Mouse (Mus musculus): ENCODE data around the gene Bcl2l15. TPM values are rescaled to one million over a fixed set of nuclear protein-coding genes. Genes with fewer than 3 reads are reported as not detected.
"Not testable (repeated sequence)": the region's sequence is repeated elsewhere in the genome, so short reads cannot be mapped to it uniquely, and the experiment has no call there.

Gene Bcl2l15
- polyA plus RNA-seq, 1 experiment from 2014 or later, result 0.79 TPM

- no peak overlapping the region for H3K4me3 ChIP-seq (ENCODE audit: low read depth, low read length)
- peaks cover 12% of the 10 kb centered on the region; the same call in 1 of the 2 replicates for H3K36me3 ChIP-seq (ENCODE audit: control insufficient read depth, insufficient read depth, low read length)
- H3K27ac ChIP-seq (ENCODE audit: low read depth, low read length), result no peak overlapping the region
- no peak overlapping the region for H3K4me2 ChIP-seq (ENCODE audit: low read depth, low read length)
- H3K4me1 ChIP-seq (ENCODE audit: control insufficient read depth, insufficient read depth, low read length), result peaks cover 4% of the 10 kb centered on the region; the same call in 1 of the 2 replicates
- H3K9ac ChIP-seq (replicated peaks; ENCODE audit: low read depth, low read length), result no peak overlapping the region
- WGBS, result 92% methylated on average over 6 of the region's 6 CpGs
- no peak for ATAC-seq (ENCODE audit: low read depth)
- H3K27me3 ChIP-seq (ENCODE audit: control insufficient read depth, insufficient read depth, low read length), result no peaks in the 10 kb centered on the region
- no peaks in the 10 kb centered on the region for H3K9me3 ChIP-seq (ENCODE audit: control insufficient read depth, low read length)
Observed at GRCm38 (mm10) chr3:103810967-103811366, 21.4 kb upstream of the Bcl2l15 start.

- ATAC-seq (ENCODE audit: low read depth), result no peak
- Histone ChIP-seq H3K9ac (replicated peaks; ENCODE audit: low read depth, low read length) (no peak overlapping the region), H3K4me3 (ENCODE audit: low read depth, low read length) (no peak overlapping the region), H3K4me2 (ENCODE audit: low read depth, low read length) (no peak overlapping the region), H3K27me3 (ENCODE audit: control insufficient read depth, insufficient read depth, low read length) (no peaks in the 10 kb centered on the region), H3K36me3 (ENCODE audit: control insufficient read depth, insufficient read depth, low read length) (no peaks in the 10 kb centered on the region), H3K27ac (ENCODE audit: low read depth, low read length) (no peak overlapping the region), H3K9me3 (ENCODE audit: control insufficient read depth, low read length) (no peaks in the 10 kb centered on the region), H3K4me1 (ENCODE audit: control insufficient read depth, insufficient read depth, low read length) (no peaks in the 10 kb centered on the region)
Observed at GRCm38 (mm10) chr3:103827548-103827947, 4.9 kb upstream of the Bcl2l15 start.

- ATAC-seq (ENCODE audit: low read depth), result no peak
- no peaks in the 10 kb centered on the region for H3K4me1 ChIP-seq (ENCODE audit: control insufficient read depth, insufficient read depth, low read length)
- no peaks in the 10 kb centered on the region for H3K27me3 ChIP-seq (ENCODE audit: control insufficient read depth, insufficient read depth, low read length)
- H3K36me3 ChIP-seq (ENCODE audit: control insufficient read depth, insufficient read depth, low read length), result no peaks in the 10 kb centered on the region
- no peak overlapping the region for H3K9ac ChIP-seq (replicated peaks; ENCODE audit: low read depth, low read length)
- WGBS, result 87% methylated on average over 3 of the region's 3 CpGs
- H3K9me3 ChIP-seq (ENCODE audit: control insufficient read depth, low read length), result no peaks in the 10 kb centered on the region
- no peak overlapping the region for H3K27ac ChIP-seq (ENCODE audit: low read depth, low read length)
- no peak overlapping the region for H3K4me3 ChIP-seq (ENCODE audit: low read depth, low read length)
- H3K4me2 ChIP-seq (ENCODE audit: low read depth, low read length), result no peak overlapping the region
Observed at GRCm38 (mm10) chr3:103829036-103829435, 3.4 kb upstream of the Bcl2l15 start.

GRCm38 (mm10) chr3:103830681-103831080 lies 1.7 kb upstream of the Bcl2l15 start:
- not testable (repeated sequence) for H3K4me2 ChIP-seq (ENCODE audit: low read depth, low read length); H3K9ac ChIP-seq (replicated peaks; ENCODE audit: low read depth, low read length); H3K4me3 ChIP-seq (ENCODE audit: low read depth, low read length); H3K36me3 ChIP-seq (ENCODE audit: control insufficient read depth, insufficient read depth, low read length); ATAC-seq (ENCODE audit: low read depth); H3K27me3 ChIP-seq (ENCODE audit: control insufficient read depth, insufficient read depth, low read length); H3K9me3 ChIP-seq (ENCODE audit: control insufficient read depth, low read length); H3K27ac ChIP-seq (ENCODE audit: low read depth, low read length); H3K4me1 ChIP-seq (ENCODE audit: control insufficient read depth, insufficient read depth, low read length)
- WGBS, result 60% methylated on average over 1 of the region's 1 CpGs

- ATAC-seq (ENCODE audit: low read depth), result no peak
- H3K4me3 ChIP-seq (ENCODE audit: low read depth, low read length), result no peak overlapping the region
- 89% methylated on average over 7 of the region's 7 CpGs for WGBS
- no peak overlapping the region for H3K27ac ChIP-seq (ENCODE audit: low read depth, low read length)
- no peaks in the 10 kb centered on the region for H3K9me3 ChIP-seq (ENCODE audit: control insufficient read depth, low read length)
- H3K4me2 ChIP-seq (ENCODE audit: low read depth, low read length), result no peak overlapping the region
- no peaks in the 10 kb centered on the region for H3K36me3 ChIP-seq (ENCODE audit: control insufficient read depth, insufficient read depth, low read length)
- H3K9ac ChIP-seq (replicated peaks; ENCODE audit: low read depth, low read length), result no peak overlapping the region
- no peaks in the 10 kb centered on the region for H3K4me1 ChIP-seq (ENCODE audit: control insufficient read depth, insufficient read depth, low read length)
- H3K27me3 ChIP-seq (ENCODE audit: control insufficient read depth, insufficient read depth, low read length), result no peaks in the 10 kb centered on the region
Observed at GRCm38 (mm10) chr3:103831146-103831545, 1.3 kb upstream of the Bcl2l15 start.

GRCm38 (mm10) chr3:103834001-103834400 lies 1.6 kb downstream of the Bcl2l15 start:
- Histone ChIP-seq H3K9ac (replicated peaks; ENCODE audit: low read depth, low read length) (no peak overlapping the region), H3K4me2 (ENCODE audit: low read depth, low read length) (no peak overlapping the region), H3K4me1 (ENCODE audit: control insufficient read depth, insufficient read depth, low read length) (no peaks in the 10 kb centered on the region), H3K27ac (ENCODE audit: low read depth, low read length) (no peak overlapping the region), H3K36me3 (ENCODE audit: control insufficient read depth, insufficient read depth, low read length) (no peaks in the 10 kb centered on the region), H3K4me3 (ENCODE audit: low read depth, low read length) (no peak overlapping the region), H3K27me3 (ENCODE audit: control insufficient read depth, insufficient read depth, low read length) (no peaks in the 10 kb centered on the region), H3K9me3 (ENCODE audit: control insufficient read depth, low read length) (no peaks in the 10 kb centered on the region)
- WGBS, result 91% methylated on average over 2 of the region's 2 CpGs
- no peak for ATAC-seq (ENCODE audit: low read depth)

- WGBS, result 79% methylated on average over 6 of the region's 6 CpGs
- no peaks in the 10 kb centered on the region for H3K4me1 ChIP-seq (ENCODE audit: control insufficient read depth, insufficient read depth, low read length)
Observed at GRCm38 (mm10) chr3:103835272-103835950, 3.0 kb downstream of the Bcl2l15 start.

GRCm38 (mm10) chr3:103835951-103836310 lies 3.5 kb downstream of the Bcl2l15 start:
- Histone ChIP-seq H3K36me3 (ENCODE audit: control insufficient read depth, insufficient read depth, low read length) (no peaks in the 10 kb centered on the region), H3K27me3 (ENCODE audit: control insufficient read depth, insufficient read depth, low read length) (no peaks in the 10 kb centered on the region), H3K4me2 (ENCODE audit: low read depth, low read length) (no peak overlapping the region), H3K27ac (ENCODE audit: low read depth, low read length) (no peak overlapping the region), H3K9me3 (ENCODE audit: control insufficient read depth, low read length) (no peaks in the 10 kb centered on the region), H3K4me1 (ENCODE audit: control insufficient read depth, insufficient read depth, low read length) (no peaks in the 10 kb centered on the region), H3K9ac (replicated peaks; ENCODE audit: low read depth, low read length) (no peak overlapping the region), H3K4me3 (ENCODE audit: low read depth, low read length) (no peak overlapping the region)
- 83% methylated on average over 10 of the region's 10 CpGs for WGBS
- no peak for ATAC-seq (ENCODE audit: low read depth)

More at GRCm38 (mm10) chr3:103835272-103835950, 3.0 kb downstream of the Bcl2l15 start:
- Histone ChIP-seq H3K4me2 (ENCODE audit: low read depth, low read length) (no peak overlapping the region), H3K36me3 (ENCODE audit: control insufficient read depth, insufficient read depth, low read length) (no peaks in the 10 kb centered on the region), H3K27me3 (ENCODE audit: control insufficient read depth, insufficient read depth, low read length) (no peaks in the 10 kb centered on the region), H3K9ac (replicated peaks; ENCODE audit: low read depth, low read length) (no peak overlapping the region), H3K9me3 (ENCODE audit: control insufficient read depth, low read length) (no peaks in the 10 kb centered on the region), H3K27ac (ENCODE audit: low read depth, low read length) (no peak overlapping the region), H3K4me3 (ENCODE audit: low read depth, low read length) (no peak overlapping the region)
- no peak for ATAC-seq (ENCODE audit: low read depth)

- no peaks in the 10 kb centered on the region for H3K9me3 ChIP-seq (ENCODE audit: control insufficient read depth, low read length)
- H3K4me2 ChIP-seq (ENCODE audit: low read depth, low read length), result no peak overlapping the region
- ATAC-seq (ENCODE audit: low read depth), result no peak
- H3K27ac ChIP-seq (ENCODE audit: low read depth, low read length), result no peak overlapping the region
- no peak overlapping the region for H3K9ac ChIP-seq (replicated peaks; ENCODE audit: low read depth, low read length)
- H3K4me1 ChIP-seq (ENCODE audit: control insufficient read depth, insufficient read depth, low read length), result no peaks in the 10 kb centered on the region
- no peaks in the 10 kb centered on the region for H3K27me3 ChIP-seq (ENCODE audit: control insufficient read depth, insufficient read depth, low read length)
- H3K36me3 ChIP-seq (ENCODE audit: control insufficient read depth, insufficient read depth, low read length), result no peaks in the 10 kb centered on the region
- no peak overlapping the region for H3K4me3 ChIP-seq (ENCODE audit: low read depth, low read length)
- WGBS, result 95% methylated on average over 5 of the region's 5 CpGs
Observed at GRCm38 (mm10) chr3:103836453-103836852, 4.1 kb downstream of the Bcl2l15 start.

Data from neural tube, embryonic 14.5 days (tissue).